Mouse (Mus musculus) gastrocnemius, postnatal 36 days (tissue): ENCODE measurements at regions not wholly inside any gene's neighbourhood (a gene's known extent, or its start where the extent isn't known, plus 50 kb on each side); places are given as distances from the start of the nearest gene placed in this dataset.

Experiments
- DNase-seq, 2 experiments: peaks; one replicate each; pipeline ENCODE4 v3.0.0; 2022
- intact Hi-C: fragments of 180-260 bp; cut with DNase I; formaldehyde crosslinking; loops from one replicate; pipeline ENCODE4 v1.15.1; 2025

DNA sequence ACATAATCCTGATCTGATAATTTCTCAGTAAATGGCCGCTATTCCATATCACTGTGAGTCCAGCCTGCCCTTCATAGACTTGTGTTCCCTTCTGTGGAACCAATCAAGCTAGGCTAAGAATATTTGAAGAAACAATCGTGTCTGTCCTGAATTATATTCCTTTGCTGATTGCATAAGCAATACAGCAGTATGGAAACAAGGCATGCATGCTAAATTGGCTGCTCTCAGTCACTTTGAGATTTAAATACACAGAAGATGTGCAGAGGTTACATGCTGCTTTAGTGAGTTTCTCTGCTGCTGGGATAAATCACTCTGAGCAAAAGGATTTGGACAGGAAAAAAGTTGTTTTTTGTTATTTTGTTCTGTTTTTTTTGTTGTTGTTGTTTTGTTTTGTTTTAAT, 331.4 kb upstream of the Nrp1 start:
- intact Hi-C loops = no loop called here
- no peak for DNase-seq

DNA sequence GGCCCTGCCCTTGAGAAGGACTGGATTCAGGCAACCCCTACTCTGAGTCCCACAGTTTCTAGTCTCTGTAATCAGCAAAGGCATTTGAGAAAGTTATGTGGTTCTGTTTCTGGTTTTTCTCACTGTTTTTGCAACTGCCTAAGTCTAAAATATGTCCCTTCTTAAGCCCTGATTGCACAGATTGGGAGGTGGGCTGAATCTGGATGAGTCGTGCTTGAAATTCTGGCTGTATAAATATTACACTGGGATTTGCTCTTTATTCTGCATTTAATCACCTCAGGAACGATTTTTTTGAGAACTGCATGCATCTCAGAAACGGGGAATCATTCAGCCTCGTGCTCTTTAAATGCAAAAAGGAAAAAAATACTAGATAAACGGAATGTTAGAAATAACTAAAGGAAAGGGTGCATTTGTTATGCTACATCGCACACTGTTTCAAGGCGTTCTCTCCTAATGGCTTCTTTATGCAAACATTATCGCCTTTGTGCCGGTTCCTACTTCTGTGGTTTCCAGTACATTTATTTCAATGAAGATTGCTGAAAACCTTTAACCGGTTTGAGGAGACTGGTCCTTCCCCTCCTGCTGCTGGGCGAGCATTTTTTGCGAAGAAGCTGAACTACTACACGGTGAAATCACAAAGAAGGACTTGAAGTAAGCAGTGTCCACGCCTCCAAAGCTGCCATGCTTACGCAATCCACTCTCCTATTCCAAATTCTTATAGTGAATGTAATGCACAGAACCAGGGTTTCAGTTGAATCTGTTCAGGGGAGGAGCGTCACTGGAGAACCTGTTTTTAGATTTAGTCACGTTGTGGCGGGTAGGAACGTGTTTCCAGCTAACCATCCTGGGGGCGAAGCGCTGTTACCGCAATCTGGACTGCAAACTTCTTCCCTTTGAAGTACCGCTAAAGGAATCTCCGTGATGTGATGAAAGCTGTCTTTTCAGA, 327.8 kb upstream of the Nrp1 start:
- no peak for DNase-seq
- intact Hi-C loops = no loop called here

- intact Hi-C loops = no loop called here
- no peak for DNase-seq
These were observed 324.3 kb upstream of the Nrp1 start for GRCm38 (mm10) chr8:128034127-128034526.

DNA sequence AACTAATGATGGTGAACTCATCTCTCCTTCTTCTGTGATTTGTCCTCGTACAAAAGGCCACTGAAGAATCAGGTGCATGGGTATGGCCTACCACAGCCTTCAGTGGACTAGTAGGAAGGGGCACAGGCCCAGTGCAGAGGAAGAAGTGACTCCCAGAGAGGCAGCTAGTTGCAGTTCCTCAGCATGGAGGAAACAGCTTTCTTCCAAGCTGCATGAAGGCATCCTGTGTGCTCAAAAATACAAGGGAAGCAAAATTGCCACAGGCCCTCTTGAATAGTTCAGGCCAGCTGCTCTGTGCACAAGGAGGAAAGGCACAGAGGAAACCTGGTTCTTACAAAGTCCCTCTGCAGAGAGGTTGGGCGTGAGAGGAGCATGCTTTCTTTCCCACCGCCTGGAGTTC, 322.7 kb upstream of the Nrp1 start:
- intact Hi-C loops = no loop called here
- DNase-seq = no peak

GRCm38 (mm10) chr8:128039341-128040064, 318.9 kb upstream of the Nrp1 start:
- intact Hi-C loops = no loop called here
- DNase-seq = no peak

- DNase-seq = no peak
- intact Hi-C loops = no loop called here
These were observed 315.5 kb upstream of the Nrp1 start for GRCm38 (mm10) chr8:128042877-128043276.

DNA sequence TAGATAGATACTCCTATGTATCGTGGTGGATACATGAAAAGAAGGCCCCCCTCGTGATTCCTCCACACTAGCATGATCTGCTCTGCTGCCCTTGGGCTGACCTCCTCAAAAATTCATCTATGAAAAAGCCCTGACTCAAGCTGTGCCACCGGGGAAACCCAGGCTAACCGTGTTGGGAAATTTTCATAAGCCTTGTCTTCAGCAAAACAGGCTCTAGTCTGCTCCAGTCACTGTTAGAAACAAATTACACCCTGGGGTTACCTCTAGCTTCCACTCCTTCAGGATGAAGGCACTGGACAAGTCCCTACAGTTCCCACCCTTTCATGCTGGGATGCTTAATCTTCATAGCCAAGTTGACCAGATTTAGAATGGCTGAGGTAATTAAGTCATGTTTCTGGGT, 315.0 kb upstream of the Nrp1 start:
- DNase-seq = no peak
- intact Hi-C loops = no loop called here

DNA sequence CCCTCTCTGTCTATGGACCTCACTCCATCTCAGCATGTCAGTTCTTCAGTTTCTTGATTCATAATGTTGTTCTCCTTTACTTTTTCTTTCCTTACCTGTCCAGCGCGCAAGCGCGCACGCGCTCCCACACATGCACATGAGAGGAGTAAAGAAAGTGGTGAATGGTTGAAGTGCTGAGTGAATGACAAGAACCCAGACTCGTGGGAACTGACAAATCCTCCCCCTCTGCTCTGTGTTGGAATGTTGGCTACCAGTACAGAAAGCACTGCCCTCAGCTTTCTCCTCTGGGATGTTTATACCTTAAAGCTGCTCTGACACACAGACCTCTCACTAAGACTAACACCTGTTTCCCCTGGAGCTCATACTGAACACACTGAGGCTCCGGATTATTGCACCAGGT, 302.2 kb upstream of the Nrp1 start:
- intact Hi-C loops = no loop called here
- DNase-seq = no peak

DNA sequence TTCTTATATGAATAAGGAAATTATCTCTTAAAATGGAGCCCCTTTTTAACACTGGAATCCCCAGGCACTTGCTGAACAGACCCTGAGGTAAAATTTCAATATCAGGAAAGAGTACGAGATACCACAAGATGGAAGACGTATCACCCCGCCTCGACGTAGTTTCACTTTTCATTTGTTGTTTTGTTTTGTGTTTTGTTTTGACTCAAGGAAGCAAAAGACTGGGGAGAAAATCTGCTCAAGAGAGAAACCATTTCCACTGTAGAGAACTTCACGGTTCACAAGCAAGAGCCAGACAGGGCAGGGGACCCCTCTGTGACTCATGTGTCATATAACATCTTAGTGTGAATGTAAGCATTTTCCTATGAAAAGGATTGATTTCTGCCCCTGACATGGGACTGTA, 300.6 kb upstream of the Nrp1 start:
- no peak for DNase-seq
- intact Hi-C loops = no loop called here

DNA sequence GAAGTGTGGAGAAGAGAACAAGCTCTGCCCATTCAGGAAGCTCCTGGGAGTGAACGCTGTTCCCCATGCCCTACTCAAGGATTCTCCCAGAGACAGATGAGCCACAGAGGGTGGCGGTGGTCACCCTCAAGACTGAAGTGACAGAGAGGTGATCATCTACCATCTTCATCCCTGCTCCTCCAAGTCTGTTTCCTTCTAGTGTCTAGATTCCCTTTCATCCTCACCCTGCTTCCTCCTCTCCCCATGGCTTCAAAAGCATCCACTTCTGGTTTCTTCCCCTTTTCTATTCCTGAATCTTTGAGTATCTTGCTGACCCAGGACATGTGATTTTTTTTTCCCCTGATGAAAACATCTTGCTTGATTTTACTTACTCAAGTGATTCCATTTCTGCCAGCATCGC, 298.6 kb upstream of the Nrp1 start:
- intact Hi-C loops = no loop called here
- DNase-seq = no peak

DNA sequence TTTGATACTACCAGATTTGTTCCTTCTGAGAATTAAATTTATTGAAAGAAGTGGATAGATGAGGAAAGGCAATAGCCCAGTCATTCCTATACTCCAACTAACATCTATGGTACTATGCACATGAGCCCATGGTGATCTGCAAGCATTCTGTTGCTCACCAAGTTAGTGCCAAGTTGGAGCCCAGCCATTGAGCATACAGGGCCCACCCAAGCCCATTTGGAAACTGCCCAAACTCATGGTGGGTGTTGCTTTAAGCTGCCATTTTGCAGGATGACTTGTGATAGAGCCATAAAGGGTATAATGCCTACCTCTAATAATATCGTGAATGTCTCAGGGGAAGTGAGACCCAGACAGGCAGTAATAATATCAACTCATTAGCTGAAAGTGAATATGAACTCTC, 294.2 kb upstream of the Nrp1 start:
- intact Hi-C loops = no loop called here

GRCm38 (mm10) chr8:128065127-128065526, 293.3 kb upstream of the Nrp1 start:
- intact Hi-C loops = no loop called here
- no peak for DNase-seq

More for the DNA sequence above, 294.2 kb upstream of the Nrp1 start:
- DNase-seq = no peak

GRCm38 (mm10) chr8:128065964-128066680, 292.3 kb upstream of the Nrp1 start:
- peak in 1 of 2 experiments; percentile 11 for DNase-seq
- intact Hi-C loops = no loop called here

DNA sequence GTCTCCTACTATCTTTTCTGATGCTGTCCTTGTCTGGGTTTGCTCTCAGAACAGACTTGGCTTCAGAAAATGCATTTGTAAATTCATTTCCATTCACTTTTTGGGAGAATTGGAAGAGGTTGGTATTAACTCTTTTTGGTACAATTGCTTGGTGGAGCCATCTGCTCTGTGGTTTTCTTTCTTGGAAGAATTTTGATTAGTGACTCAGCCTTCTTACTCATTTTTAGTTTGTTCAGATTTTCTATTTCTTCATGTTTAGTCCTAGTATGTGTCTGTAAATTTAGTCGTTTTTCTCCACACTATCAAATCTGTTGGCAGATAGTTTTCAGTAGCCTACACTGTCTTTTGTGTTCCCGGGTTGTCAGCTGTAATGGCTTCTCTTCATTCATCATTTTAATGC, 288.7 kb upstream of the Nrp1 start:
- DNase-seq = no peak
- intact Hi-C loops = no loop called here

- DNase-seq = no peak
- intact Hi-C loops = no loop called here
These were observed 282.8 kb upstream of the Nrp1 start for GRCm38 (mm10) chr8:128075566-128075965.

GRCm38 (mm10) chr8:128076226-128076625, 282.2 kb upstream of the Nrp1 start:
- DNase-seq = no peak
- intact Hi-C loops = no loop called here

DNA sequence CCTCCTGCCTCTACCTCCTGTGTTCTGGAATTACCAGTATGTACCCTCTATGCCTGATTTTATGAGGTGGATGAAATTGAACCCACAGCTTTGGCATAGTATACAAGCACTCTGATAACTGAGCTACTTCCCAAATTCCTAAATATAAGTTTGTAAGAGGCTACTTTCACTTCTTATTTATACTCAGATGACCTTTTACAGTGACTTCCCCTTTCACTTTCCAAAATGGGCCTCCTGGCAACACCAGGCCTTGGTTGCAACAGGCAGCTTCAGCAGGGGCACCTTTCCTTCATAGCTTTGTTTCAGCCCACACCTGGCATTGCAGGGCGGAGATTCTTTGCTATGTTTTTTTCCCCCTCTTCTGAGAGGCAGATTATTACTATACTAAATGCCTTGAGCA, 279.7 kb upstream of the Nrp1 start:
- intact Hi-C loops = no loop called here
- no peak for DNase-seq

GRCm38 (mm10) chr8:128085800-128086199, 272.6 kb upstream of the Nrp1 start:
- intact Hi-C loops = no loop called here
- DNase-seq = no peak

GRCm38 (mm10) chr8:128087500-128087899, 270.9 kb upstream of the Nrp1 start:
- no peak for DNase-seq
- intact Hi-C loops = no loop called here

DNA sequence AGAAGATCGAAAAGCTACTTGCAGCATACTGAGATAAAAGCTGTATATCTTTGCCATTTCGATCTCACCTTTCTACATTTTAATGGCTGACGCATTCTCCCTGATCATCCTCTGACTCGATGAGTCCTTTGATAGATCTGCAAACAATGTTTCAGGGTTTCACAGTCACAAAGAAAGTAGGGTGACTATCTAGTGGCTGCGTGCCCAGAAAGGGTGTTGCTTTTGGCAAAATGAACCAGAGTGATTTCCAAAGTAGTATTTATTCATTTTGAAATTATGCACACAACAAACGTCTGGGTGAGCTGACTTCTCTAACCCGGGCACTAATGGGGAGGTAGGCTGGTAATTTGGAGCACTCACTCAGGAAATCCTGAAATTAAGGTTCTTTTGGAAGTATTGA, 265.6 kb upstream of the Nrp1 start:
- peak in 1 of 2 experiments; percentile 9 for DNase-seq
- intact Hi-C loops = no loop called here

- intact Hi-C loops = no loop called here
- no peak for DNase-seq
These were observed 263.0 kb upstream of the Nrp1 start for GRCm38 (mm10) chr8:128095451-128095850.
